Mouse (Mus musculus) ES-E14 (cell line): ENCODE measurements at regions not wholly inside any gene's neighbourhood (a gene's known extent, or its start where the extent isn't known, plus 50 kb on each side); places are given as distances from the start of the nearest gene placed in this dataset.
"Not testable (repeated sequence)": the region's sequence is repeated elsewhere in the genome, so short reads cannot be mapped to it uniquely, and the experiment has no call there.

Experiments used
- DNase-seq: peaks from one replicate; pipeline ENCODE4 v3.0.0-alpha.2; 2013; ENCODE audit warnings: low read depth, low spot score
- H3K27ac ChIP-seq: 2 replicates; pipeline ENCODE4 v1.5.1; 2012; ENCODE audit warnings: low read depth, mild to moderate bottlenecking, low read length, moderate library complexity, mixed read lengths; ENCODE audit not compliant: poor library complexity, insufficient read depth, severe bottlenecking
- H3K36me3 ChIP-seq: 2 replicates; pipeline ENCODE4 v1.6.1; 2012; ENCODE audit warnings: mild to moderate bottlenecking, low read length, moderate library complexity, mixed read lengths; ENCODE audit not compliant: control insufficient read depth, poor library complexity, insufficient read depth, severe bottlenecking
- H3K4me1 ChIP-seq, 2 experiments: fragments of 150-350 bp in 1 of 2; sonication (generic) in 1 of 2; 2 replicates each; pipeline ENCODE4 v1.6.1; 2012; ENCODE audit warnings: low read length in 2 of 2, mild to moderate bottlenecking in 1 of 2, mixed read lengths in 1 of 2; ENCODE audit not compliant: control insufficient read depth in 2 of 2, insufficient read depth in 2 of 2, poor library complexity in 1 of 2
- H3K4me3 ChIP-seq, 2 experiments: fragments of 150-350 bp in 1 of 2; sonication (generic) in 1 of 2; 2 replicates each; pipeline ENCODE4 v1.5.1; 2012; ENCODE audit warnings: low read length in 2 of 2, low read depth in 1 of 2, mild to moderate bottlenecking in 1 of 2, mixed read lengths in 1 of 2; ENCODE audit not compliant: insufficient read depth in 1 of 2, poor library complexity in 1 of 2, severe bottlenecking in 1 of 2
- H3K9ac ChIP-seq: 2 replicates; pipeline ENCODE4 v1.6.1; 2012; ENCODE audit warnings: low read depth, mild to moderate bottlenecking, low read length, mixed read lengths; ENCODE audit not compliant: poor library complexity, insufficient read depth, severe bottlenecking
- H3K9me3 ChIP-seq: fragments of 150-350 bp; sonication (generic); 2 replicates; pipeline ENCODE4 v1.6.1; 2012; ENCODE audit warnings: low read depth, mild to moderate bottlenecking, low read length; ENCODE audit not compliant: control insufficient read depth, insufficient read depth
- CHD2 ChIP-seq: IDR thresholded peaks from 2 replicates; pipeline ENCODE4 v1.6.1; 2014; ENCODE audit warnings: mild to moderate bottlenecking, low read depth, low read length, inconsistent platforms
- HCFC1 ChIP-seq: IDR thresholded peaks from 2 replicates; pipeline ENCODE4 v1.6.1; 2012; ENCODE audit warnings: low read length, inconsistent platforms, borderline replicate concordance; ENCODE audit not compliant: insufficient read depth
- MAFK ChIP-seq: IDR thresholded peaks from 2 replicates; pipeline ENCODE4 v1.6.1; 2014; ENCODE audit warnings: mild to moderate bottlenecking, low read depth, low read length, inconsistent platforms; ENCODE audit not compliant: insufficient read depth
- ZC3H11A ChIP-seq: IDR thresholded peaks from 2 replicates; pipeline ENCODE4 v1.6.1; 2012; ENCODE audit warnings: low read depth, mild to moderate bottlenecking, inconsistent platforms, low read length, borderline replicate concordance
- ZNF384 ChIP-seq: IDR thresholded peaks from 2 replicates; pipeline ENCODE4 v1.6.1; 2012; ENCODE audit warnings: low read depth, low read length, inconsistent platforms
- in situ Hi-C, 2 experiments: fragments of 600-800 bp; cut with MboI; formaldehyde crosslinking; loops; one replicate each; pipeline ENCODE4 v1.15.1; 2025; ENCODE audit warnings: low sequenced_read_pairs in 2 of 2, inconsistent platforms in 1 of 2; ENCODE audit not compliant: unreplicated experiment in 2 of 2

GRCm38 (mm10) chr16:89718921-89719320 lies 147.9 kb upstream of the Krtap11-1 start:
- Histone ChIP-seq H3K9me3 (peaks cover 2% of the 10 kb centered on the region; the same call in 1 of the 2 replicates), H3K4me1 (no peaks in the 10 kb centered on the region), H3K36me3 (no peaks in the 10 kb centered on the region), H3K4me3 (no peak overlapping the region), H3K27ac (no peak overlapping the region), H3K9ac (no peak overlapping the region)
- in situ Hi-C loops = no loop called here
- TF ChIP-seq CHD2 (no peak), HCFC1 (no peak), MAFK (no peak), ZNF384 (no peak), ZC3H11A (no peak)
- DNase-seq = peak; percentile 26

- DNase-seq, H3K4me3 ChIP-seq, H3K36me3 ChIP-seq, H3K9me3 ChIP-seq, H3K27ac ChIP-seq, in situ Hi-C loops, H3K4me1 ChIP-seq, H3K9ac ChIP-seq: not testable (repeated sequence)
Measured at GRCm38 (mm10) chr16:89715716-89716115, 144.7 kb upstream of the Krtap11-1 start.

GRCm38 (mm10) chr16:89704316-89704715 lies 133.3 kb upstream of the Krtap11-1 start:
- H3K9ac ChIP-seq = no peak overlapping the region
- H3K4me3 ChIP-seq = no peak overlapping the region
- TF ChIP-seq CHD2 (no peak), ZNF384 (no peak), HCFC1 (no peak), MAFK (no peak), ZC3H11A (no peak)
- no peaks in the 10 kb centered on the region for H3K36me3 ChIP-seq
- in situ Hi-C loops = no loop called here
- no peaks in the 10 kb centered on the region for H3K9me3 ChIP-seq
- no peaks in the 10 kb centered on the region for H3K4me1 ChIP-seq
- no peak for DNase-seq
- no peak overlapping the region for H3K27ac ChIP-seq

GRCm38 (mm10) chr16:89703158-89703557 lies 132.2 kb upstream of the Krtap11-1 start:
- DNase-seq = no peak
- in situ Hi-C loops = no loop called here
- H3K4me1 ChIP-seq = no peaks in the 10 kb centered on the region
- no peak overlapping the region for H3K4me3 ChIP-seq
- H3K9ac ChIP-seq = no peak overlapping the region
- no peak overlapping the region for H3K27ac ChIP-seq
- no peaks in the 10 kb centered on the region for H3K36me3 ChIP-seq
- H3K9me3 ChIP-seq = no peaks in the 10 kb centered on the region
- TF ChIP-seq CHD2 = no peak
- TF ChIP-seq ZNF384 = no peak
- TF ChIP-seq HCFC1 = no peak
- no peak for TF ChIP-seq MAFK
- no peak for TF ChIP-seq ZC3H11A

GRCm38 (mm10) chr16:89702406-89702805 lies 131.4 kb upstream of the Krtap11-1 start:
- H3K4me3 ChIP-seq = no peak overlapping the region
- H3K36me3 ChIP-seq = no peaks in the 10 kb centered on the region
- no peak overlapping the region for H3K9ac ChIP-seq
- peak overlapping the region; percentile 38; the same call in 1 of the 2 replicates for H3K27ac ChIP-seq
- H3K9me3 ChIP-seq = no peaks in the 10 kb centered on the region
- in situ Hi-C loops = no loop called here
- no peak for DNase-seq
- TF ChIP-seq CHD2 = no peak
- no peak for TF ChIP-seq MAFK
- TF ChIP-seq HCFC1 = no peak
- no peak for TF ChIP-seq ZC3H11A
- TF ChIP-seq ZNF384 = no peak
- H3K4me1 ChIP-seq = no peaks in the 10 kb centered on the region
